Mouse (Mus musculus): ENCODE measurements around the gene B3galt1. TPM values are rescaled to one million over a fixed set of nuclear protein-coding genes. Genes with fewer than 3 reads are reported as not detected.
A peak's percentile ranks its signal among the peaks of the same experiment; 100 is the strongest.

B3galt1 gene
- polyA plus RNA-seq, 1 experiment = 0.56 TPM

- no peaks in the 10 kb centered on the region for H3K79me2 ChIP-seq (ENCODE audit: control insufficient read depth, insufficient read depth)
- no peaks in the 10 kb centered on the region for H3K36me3 ChIP-seq (ENCODE audit: control insufficient read depth, insufficient read depth)
- no peak overlapping the region for H3K4me3 ChIP-seq
- TF ChIP-seq MYOG (IDR thresholded peaks at IDR 0.05; ENCODE audit: control insufficient read depth in 1 of 3, insufficient read depth in 1 of 3, insufficient read length in 2 of 3, low read depth in 2 of 3) (no peak), E2F4 (IDR thresholded peaks at IDR 0.05; ENCODE audit: insufficient read depth) (no peak), CEBPB (IDR thresholded peaks at IDR 0.05; ENCODE audit: insufficient read depth, poor library complexity, severe bottlenecking) (no peak), REST (IDR thresholded peaks at IDR 0.05; ENCODE audit: insufficient read depth, insufficient read length) (no peak)
- H3K27me3 ChIP-seq (ENCODE audit: control insufficient read depth, insufficient read depth, insufficient read length) = no peaks in the 10 kb centered on the region
- no peak overlapping the region for H3K4me2 ChIP-seq (ENCODE audit: low read depth)
- no peak overlapping the region for H3ac ChIP-seq (ENCODE audit: control insufficient read depth, insufficient read length)
These were observed 92.4 kb downstream of the B3galt1 start for GRCm38 (mm10) chr2:67658091-67658490.

GRCm38 (mm10) chr2:67671721-67672120 is 106.0 kb downstream of the B3galt1 start:
- no peak for TF ChIP-seq REST (IDR thresholded peaks at IDR 0.05; ENCODE audit: insufficient read depth, insufficient read length)
- TF ChIP-seq CEBPB (IDR thresholded peaks at IDR 0.05; ENCODE audit: insufficient read depth, poor library complexity, severe bottlenecking) = peak; percentile 87
- TF ChIP-seq TCF3 (IDR thresholded peaks at IDR 0.05; ENCODE audit: insufficient read length, low read depth) = no peak
- TF ChIP-seq MYOD1 (IDR thresholded peaks at IDR 0.05; ENCODE audit: control insufficient read depth in 1 of 3, insufficient read length in 2 of 3, low read depth in 2 of 3) = no peak
- no peak for TF ChIP-seq MAX (IDR thresholded peaks at IDR 0.05; ENCODE audit: low read depth)
- H3K36me3 ChIP-seq (ENCODE audit: control insufficient read depth, insufficient read depth) = no peaks in the 10 kb centered on the region
- no peaks in the 10 kb centered on the region for H3K79me2 ChIP-seq (ENCODE audit: control insufficient read depth, insufficient read depth)
- no peak overlapping the region for H3ac ChIP-seq (ENCODE audit: control insufficient read depth, insufficient read length)
- peak overlapping the region; percentile 53 for H3K4me2 ChIP-seq (ENCODE audit: low read depth)
- H3K27me3 ChIP-seq (ENCODE audit: control insufficient read depth, insufficient read depth, insufficient read length) = no peaks in the 10 kb centered on the region
- no peak overlapping the region for H3K4me3 ChIP-seq

- H3K4me3 ChIP-seq = no peak overlapping the region
- no peaks in the 10 kb centered on the region for H3K27me3 ChIP-seq (ENCODE audit: control insufficient read depth, insufficient read depth, insufficient read length)
- H3ac ChIP-seq (ENCODE audit: control insufficient read depth, insufficient read length) = no peak overlapping the region
- no peak overlapping the region for H3K4me2 ChIP-seq (ENCODE audit: low read depth)
- H3K79me2 ChIP-seq (ENCODE audit: control insufficient read depth, insufficient read depth) = no peaks in the 10 kb centered on the region
- no peaks in the 10 kb centered on the region for H3K36me3 ChIP-seq (ENCODE audit: control insufficient read depth, insufficient read depth)
- TF ChIP-seq TCF12 (IDR thresholded peaks at IDR 0.05; ENCODE audit: insufficient read depth, poor library complexity, severe bottlenecking) = no peak
- TF ChIP-seq POLR2A (IDR thresholded peaks at IDR 0.05; ENCODE audit: insufficient read length, low read depth) = no peak
- no peak for TF ChIP-seq REST (IDR thresholded peaks at IDR 0.05; ENCODE audit: insufficient read depth, insufficient read length)
- no peak for TF ChIP-seq CEBPB (IDR thresholded peaks at IDR 0.05; ENCODE audit: insufficient read depth, poor library complexity, severe bottlenecking)
These were observed 112.0 kb downstream of the B3galt1 start for GRCm38 (mm10) chr2:67677697-67678096.

- H3ac ChIP-seq (ENCODE audit: control insufficient read depth, insufficient read length) = no peak overlapping the region
- H3K27me3 ChIP-seq (ENCODE audit: control insufficient read depth, insufficient read depth, insufficient read length) = no peaks in the 10 kb centered on the region
- no peak overlapping the region for H3K4me3 ChIP-seq
- H3K4me2 ChIP-seq (ENCODE audit: low read depth) = no peak overlapping the region
- H3K36me3 ChIP-seq (ENCODE audit: control insufficient read depth, insufficient read depth) = no peaks in the 10 kb centered on the region
- TF ChIP-seq MAX (IDR thresholded peaks at IDR 0.05; ENCODE audit: low read depth) (no peak), CEBPB (IDR thresholded peaks at IDR 0.05; ENCODE audit: insufficient read depth, poor library complexity, severe bottlenecking) (peak; percentile 87)
- no peaks in the 10 kb centered on the region for H3K79me2 ChIP-seq (ENCODE audit: control insufficient read depth, insufficient read depth)
These were observed 158.6 kb downstream of the B3galt1 start for GRCm38 (mm10) chr2:67724249-67724648.

- Histone ChIP-seq H3ac (ENCODE audit: control insufficient read depth, insufficient read length) (no peak overlapping the region), H3K4me3 (no peak overlapping the region), H3K79me2 (ENCODE audit: control insufficient read depth, insufficient read depth) (no peaks in the 10 kb centered on the region), H3K4me2 (ENCODE audit: low read depth) (no peak overlapping the region), H3K27me3 (ENCODE audit: control insufficient read depth, insufficient read depth, insufficient read length) (no peaks in the 10 kb centered on the region), H3K36me3 (ENCODE audit: control insufficient read depth, insufficient read depth) (no peaks in the 10 kb centered on the region)
- no peak for TF ChIP-seq POLR2AphosphoS2 (IDR thresholded peaks at IDR 0.05; ENCODE audit: insufficient read length, low read depth)
- no peak for TF ChIP-seq MYOG (IDR thresholded peaks at IDR 0.05; ENCODE audit: control insufficient read depth in 1 of 3, insufficient read depth in 1 of 3, insufficient read length in 2 of 3, low read depth in 2 of 3)
- no peak for TF ChIP-seq MYOD1 (IDR thresholded peaks at IDR 0.05; ENCODE audit: control insufficient read depth in 1 of 3, insufficient read length in 2 of 3, low read depth in 2 of 3)
- TF ChIP-seq E2F4 (IDR thresholded peaks at IDR 0.05; ENCODE audit: insufficient read depth) = no peak
- no peak for TF ChIP-seq USF1 (IDR thresholded peaks at IDR 0.05; ENCODE audit: low read depth)
- no peak for TF ChIP-seq REST (IDR thresholded peaks at IDR 0.05; ENCODE audit: insufficient read depth, insufficient read length)
- no peak for TF ChIP-seq SRF (IDR thresholded peaks at IDR 0.05; ENCODE audit: control insufficient read depth, insufficient read length, low read depth)
- TF ChIP-seq POLR2A (IDR thresholded peaks at IDR 0.05; ENCODE audit: insufficient read length, low read depth) = no peak
- TF ChIP-seq MAX (IDR thresholded peaks at IDR 0.05; ENCODE audit: low read depth) = no peak
- no peak for TF ChIP-seq TCF3 (IDR thresholded peaks at IDR 0.05; ENCODE audit: insufficient read length, low read depth)
- no peak for TF ChIP-seq TCF12 (IDR thresholded peaks at IDR 0.05; ENCODE audit: insufficient read depth, poor library complexity, severe bottlenecking)
- TF ChIP-seq CEBPB (IDR thresholded peaks at IDR 0.05; ENCODE audit: insufficient read depth, poor library complexity, severe bottlenecking) = no peak
These were observed 165.1 kb downstream of the B3galt1 start for GRCm38 (mm10) chr2:67730771-67731170.

- Histone ChIP-seq H3K79me2 (ENCODE audit: control insufficient read depth, insufficient read depth) (no peaks in the 10 kb centered on the region), H3K4me3 (no peak overlapping the region), H3K27me3 (ENCODE audit: control insufficient read depth, insufficient read depth, insufficient read length) (no peaks in the 10 kb centered on the region), H3K4me2 (ENCODE audit: low read depth) (no peak overlapping the region), H3K36me3 (ENCODE audit: control insufficient read depth, insufficient read depth) (no peaks in the 10 kb centered on the region), H3ac (ENCODE audit: control insufficient read depth, insufficient read length) (no peak overlapping the region)
- TF ChIP-seq MYOD1 (IDR thresholded peaks at IDR 0.05; ENCODE audit: control insufficient read depth in 1 of 3, insufficient read length in 2 of 3, low read depth in 2 of 3) (no peak), REST (IDR thresholded peaks at IDR 0.05; ENCODE audit: insufficient read depth, insufficient read length) (no peak), CEBPB (IDR thresholded peaks at IDR 0.05; ENCODE audit: insufficient read depth, poor library complexity, severe bottlenecking) (no peak), POLR2A (IDR thresholded peaks at IDR 0.05; ENCODE audit: insufficient read length, low read depth) (no peak), E2F4 (IDR thresholded peaks at IDR 0.05; ENCODE audit: insufficient read depth) (no peak), USF1 (IDR thresholded peaks at IDR 0.05; ENCODE audit: low read depth) (no peak), MAX (IDR thresholded peaks at IDR 0.05; ENCODE audit: low read depth) (no peak), SRF (IDR thresholded peaks at IDR 0.05; ENCODE audit: control insufficient read depth, insufficient read length, low read depth) (no peak), MYOG (IDR thresholded peaks at IDR 0.05; ENCODE audit: control insufficient read depth in 1 of 3, insufficient read depth in 1 of 3, insufficient read length in 2 of 3, low read depth in 2 of 3) (no peak), TCF12 (IDR thresholded peaks at IDR 0.05; ENCODE audit: insufficient read depth, poor library complexity, severe bottlenecking) (no peak)
These were observed 185.9 kb downstream of the B3galt1 start for GRCm38 (mm10) chr2:67751585-67751984.
